Mouse (Mus musculus) embryo, embryonic 11 days (tissue): ENCODE measurements around the gene Dnajc7.
A peak's percentile ranks its signal among the peaks of the same experiment; 100 is the strongest.
"Not testable (repeated sequence)": the region's sequence is repeated elsewhere in the genome, so short reads cannot be mapped to it uniquely, and the experiment has no call there.

ENCODE experiments used
- DNase-seq: peaks from one replicate; pipeline ENCODE4 v3.0.0-alpha.2; 2015

Gene Dnajc7

DNA sequence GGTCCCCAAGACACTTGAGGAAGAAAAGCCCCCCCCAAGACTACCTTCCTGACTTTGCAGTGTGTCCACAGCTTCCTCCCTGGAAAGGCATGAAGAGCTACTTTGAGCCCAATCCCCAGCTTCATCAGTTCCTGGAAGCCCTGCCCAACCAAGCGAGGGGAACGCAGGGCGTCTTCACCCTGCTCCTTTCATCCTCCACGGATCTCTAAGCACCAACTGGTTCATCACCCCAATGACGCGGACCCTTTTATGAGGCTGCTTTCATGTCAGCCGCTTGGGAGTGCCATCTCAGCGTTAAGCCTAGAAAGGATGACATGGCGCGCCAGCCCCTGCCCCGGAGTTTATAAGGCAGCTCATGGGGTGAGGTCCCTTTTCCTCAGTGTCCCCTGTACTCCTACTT, at the start of gene Dnajc7:
Dnajc7 (minus strand) TSS at position 187 of the 400 bp plus-strand sequence.
- DNase-seq = no peak

DNA sequence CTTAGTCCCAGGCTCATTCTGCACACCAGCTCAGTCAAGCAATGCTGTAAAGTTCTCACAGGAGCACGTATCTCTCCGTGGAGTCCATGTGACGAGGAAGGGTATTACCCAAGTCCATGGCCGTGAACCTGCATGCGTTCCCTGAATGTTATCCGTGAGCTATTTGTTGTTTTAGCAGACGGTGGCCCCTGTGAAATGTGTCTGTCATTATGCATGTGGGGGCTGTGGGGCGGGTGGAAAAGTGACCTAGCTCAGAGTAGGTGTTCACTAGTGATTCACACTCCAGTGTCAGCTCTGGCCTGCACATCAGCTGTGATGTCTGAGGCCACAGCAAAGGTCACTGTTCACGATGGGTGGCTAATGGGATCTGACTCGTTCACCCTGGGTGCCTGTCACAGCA, 39.8 kb upstream of the Dnajc7 start:
- no peak for DNase-seq

DNA sequence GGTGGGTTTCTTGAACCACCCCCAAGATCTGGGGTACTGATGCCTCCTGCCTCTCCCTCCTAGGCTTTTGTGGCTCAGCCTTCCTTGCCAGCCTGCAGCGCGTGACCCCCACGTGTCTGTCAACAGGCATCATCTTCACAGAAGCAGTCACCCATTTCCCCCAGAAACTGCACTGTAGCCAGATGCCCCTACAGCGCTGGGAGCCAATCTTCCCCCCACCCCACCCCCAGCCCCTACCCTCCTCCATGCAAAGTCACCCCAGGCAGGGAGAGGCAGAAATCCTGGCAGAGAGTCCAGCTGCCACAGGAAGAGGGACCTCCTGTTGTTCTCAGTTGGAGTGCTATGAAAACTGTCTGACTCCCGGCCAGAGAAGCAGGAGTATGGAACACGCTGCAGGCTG, 36.5 kb upstream of the Dnajc7 start:
- DNase-seq = peak; percentile 36

DNA sequence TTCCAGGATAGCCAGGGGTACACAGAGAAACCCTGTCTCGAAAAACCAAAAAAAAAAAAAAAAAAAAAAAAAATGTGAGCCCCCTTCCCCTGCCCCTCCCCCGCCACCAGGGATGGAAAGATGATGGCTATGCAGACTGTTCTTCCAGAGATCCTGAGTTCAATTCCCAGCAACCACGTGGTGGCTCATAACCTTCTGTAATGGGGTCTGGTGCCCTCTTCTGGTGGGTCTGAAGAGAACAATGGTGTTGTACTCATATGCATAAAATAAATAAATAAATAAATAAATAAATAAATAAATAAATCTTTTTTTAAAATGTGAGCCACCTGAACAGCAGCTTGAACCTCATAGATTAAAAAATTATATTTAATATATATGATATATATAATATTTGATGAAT, 35.6 kb upstream of the Dnajc7 start:
- DNase-seq = not testable (repeated sequence)

DNA sequence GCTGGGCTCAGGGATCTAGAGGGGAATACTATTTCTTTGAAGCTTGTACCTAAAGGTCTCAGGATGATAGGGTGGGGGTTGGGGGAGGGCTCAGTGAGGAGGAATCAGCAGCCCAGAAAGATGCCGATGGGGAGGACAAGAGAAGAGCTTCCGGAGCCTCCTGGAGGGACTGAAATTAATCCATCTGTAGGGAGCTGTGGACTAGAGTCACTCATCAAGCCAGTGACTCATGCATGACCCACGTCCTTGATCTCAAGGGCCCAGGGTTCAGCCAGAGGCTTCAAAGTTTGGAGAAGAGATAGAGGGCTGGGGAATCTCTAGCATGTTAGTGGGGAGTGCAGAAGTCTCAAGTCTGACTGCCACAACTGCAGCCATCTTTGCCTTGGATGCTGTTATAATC, 31.8 kb upstream of the Dnajc7 start:
- DNase-seq = no peak

DNA sequence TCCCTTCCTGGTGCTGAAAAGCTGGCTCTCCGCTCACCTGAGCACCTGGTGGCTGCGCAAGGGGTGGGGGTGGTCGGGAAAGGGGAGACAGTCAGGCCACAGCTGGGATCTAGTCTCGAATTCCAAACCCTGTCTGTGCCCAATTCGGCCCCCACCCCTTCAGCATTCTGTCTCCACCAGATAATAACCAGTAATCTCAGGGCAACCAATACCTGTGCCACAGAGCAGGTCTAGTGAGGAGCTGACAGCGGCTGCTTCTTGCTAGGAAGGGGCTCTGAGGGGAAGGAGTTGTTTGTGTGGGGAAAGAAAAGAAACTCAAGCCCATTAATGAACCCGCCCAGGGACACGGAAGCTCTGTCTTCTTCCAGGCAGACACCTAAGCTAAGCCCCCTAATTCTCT, 31.2 kb upstream of the Dnajc7 start:
- no peak for DNase-seq

DNA sequence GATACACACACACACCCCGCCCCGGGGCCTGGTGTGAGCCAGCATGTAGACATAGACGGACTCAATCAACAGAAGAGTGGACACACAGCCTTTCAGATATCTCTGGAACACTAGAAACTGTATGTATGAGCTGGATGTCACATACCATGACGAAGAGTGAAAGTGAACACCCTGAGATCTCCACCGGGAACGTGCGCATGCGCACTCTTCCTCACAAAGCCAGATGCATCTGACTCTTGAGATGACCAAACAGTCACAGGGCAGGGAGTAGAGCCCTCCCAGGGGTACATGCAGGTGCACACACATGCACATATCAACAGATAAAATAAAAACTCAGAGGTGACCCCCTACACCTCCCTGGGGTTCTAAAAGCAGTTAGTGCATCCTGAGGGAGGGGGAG, 28.4 kb upstream of the Dnajc7 start:
- DNase-seq = no peak

DNA sequence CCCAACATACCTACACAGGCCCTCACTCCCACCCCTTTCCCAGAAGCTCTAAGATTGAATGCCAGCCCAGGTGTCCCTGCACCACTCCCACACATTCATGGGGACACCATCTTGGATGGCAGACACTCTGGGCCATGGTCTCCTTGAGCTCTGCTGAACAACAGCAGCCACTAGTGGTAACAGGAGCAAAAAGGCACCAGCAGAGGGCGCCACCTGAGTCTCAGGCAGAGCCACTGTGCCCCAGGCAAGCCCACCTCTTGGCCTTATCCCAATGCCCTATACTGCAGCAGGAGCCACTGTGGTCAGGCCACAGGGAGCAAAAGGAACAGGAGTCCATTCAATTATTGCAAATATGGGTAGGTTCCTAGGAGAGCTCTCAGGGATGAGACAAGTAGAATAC, 26.3 kb upstream of the Dnajc7 start:
- DNase-seq = peak; percentile 72

DNA sequence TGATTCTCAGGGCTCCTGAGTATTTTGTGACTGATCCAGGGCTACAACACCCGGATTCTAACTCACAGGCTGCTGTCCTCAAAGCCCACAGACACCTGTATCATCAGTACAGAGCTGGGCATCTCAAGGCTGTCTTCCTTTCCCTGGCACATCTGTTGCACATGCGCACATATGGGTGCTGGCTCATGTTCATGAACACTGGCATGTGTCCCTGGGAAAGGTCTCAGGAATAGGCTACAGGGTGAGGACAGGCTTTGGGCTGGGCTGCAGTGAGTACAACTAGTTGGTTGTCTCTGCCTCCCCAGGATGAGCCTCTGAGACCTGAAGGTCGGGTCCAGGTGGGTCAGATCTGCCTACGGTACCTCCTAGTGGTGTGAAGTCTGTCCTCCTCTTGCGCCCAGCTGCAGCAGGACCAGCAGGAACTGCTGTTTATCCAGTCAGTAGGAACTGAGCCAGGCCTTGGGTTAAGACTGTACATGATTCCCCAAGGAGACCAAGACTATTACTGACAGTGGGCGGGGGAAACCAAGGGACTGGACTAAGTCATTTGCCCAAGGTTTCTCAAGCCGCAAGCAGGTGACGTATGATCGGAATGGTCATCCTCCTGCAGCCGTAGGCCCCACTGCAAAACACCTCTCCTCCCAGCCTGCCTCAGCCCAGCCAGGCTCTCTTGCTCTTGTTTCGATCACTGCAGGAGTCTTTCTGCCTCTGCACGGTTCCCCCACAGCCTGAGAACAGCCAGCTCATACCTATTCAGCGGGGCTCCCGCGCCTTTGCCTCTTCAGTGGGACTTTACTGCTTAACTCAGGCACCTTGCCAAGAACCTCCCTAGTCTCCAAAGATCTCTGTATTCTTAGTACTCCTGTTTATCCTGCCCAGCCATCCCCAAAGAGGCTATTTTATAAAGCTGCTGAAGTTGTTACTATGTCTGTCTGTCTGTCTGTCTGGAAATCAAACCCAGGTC, 23.9 kb upstream of the Dnajc7 start:
- DNase-seq = no peak

DNA sequence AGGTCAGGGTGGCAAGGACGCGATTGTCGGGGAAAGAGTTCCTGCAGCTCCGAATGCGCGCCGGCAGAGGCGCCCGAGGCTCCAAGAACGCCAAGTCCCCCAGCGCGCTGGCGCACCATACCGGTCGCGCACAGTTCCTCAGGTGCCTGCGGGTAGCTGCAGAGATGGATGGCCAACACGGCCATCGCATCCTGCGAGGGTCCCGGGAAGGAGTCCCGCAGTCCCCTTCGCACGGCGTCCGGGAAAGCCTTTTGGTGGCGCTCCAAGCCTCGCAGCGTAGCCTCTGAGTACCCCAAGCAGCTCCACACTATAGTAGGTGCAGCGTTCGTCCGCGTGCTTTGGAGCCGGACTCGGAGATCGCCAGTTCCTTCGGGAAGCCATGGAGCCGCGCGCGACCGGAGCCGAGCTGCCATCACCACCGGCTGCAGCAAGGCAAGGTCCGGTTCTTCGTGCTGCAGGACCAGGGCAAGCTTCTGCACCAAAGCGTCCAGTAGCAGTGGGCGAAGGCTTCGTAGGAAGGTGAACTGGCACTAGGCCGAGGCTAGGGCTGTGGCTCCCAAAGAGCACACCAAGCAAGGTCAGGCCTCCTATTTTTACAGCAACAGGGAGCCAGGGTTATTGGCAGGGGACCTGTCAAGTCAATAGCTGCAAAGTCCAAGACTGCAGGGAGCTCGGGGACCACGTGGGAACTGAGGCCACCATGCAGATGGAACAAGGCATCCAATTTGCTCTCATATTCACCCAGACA, 20.4 kb upstream of the Dnajc7 start:
- DNase-seq = peak; percentile 84

DNA sequence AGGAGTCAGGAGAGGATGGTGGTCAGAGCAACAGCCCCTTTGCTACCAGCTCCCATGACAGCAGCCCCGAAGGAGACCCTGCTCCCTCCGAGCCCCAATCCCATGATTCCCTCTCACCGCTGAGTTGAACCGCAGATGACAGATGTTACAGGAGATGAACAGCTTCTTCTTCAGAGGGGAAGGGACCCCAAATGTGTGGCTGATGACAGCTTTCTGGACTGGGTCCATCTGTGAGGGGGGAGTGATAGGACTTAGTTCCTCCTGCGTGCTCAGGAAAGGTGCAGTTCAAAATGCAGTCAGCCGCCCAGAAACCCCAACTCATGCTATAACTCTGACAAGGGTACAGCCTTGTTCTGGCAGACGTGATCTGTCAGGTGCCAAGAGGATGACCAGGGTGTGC, 14.6 kb upstream of the Dnajc7 start:
- no peak for DNase-seq

DNA sequence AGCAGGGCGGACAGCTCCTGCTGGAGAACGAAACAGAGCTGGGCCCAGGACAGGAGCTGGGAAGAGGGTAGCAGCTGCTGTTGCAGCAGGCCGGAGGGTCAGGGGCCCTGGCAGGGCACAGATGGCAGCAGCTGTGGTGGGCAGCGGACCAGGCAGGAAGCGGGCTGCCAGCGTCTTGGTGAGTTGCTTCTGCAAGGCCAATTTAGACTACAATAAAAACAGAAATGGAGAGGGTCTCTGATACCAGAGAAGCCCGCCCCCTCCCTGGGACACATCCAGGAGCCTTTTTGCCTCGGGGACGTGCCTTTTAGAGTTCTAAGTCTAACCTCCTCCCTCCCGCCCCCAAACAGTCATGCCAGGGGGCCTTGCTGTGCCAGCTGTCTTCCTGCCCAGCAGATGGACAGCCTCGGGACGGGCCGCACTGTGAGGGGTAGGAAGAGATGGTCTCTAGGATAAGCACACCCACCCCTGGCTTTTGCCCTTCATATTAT, 8.9 kb upstream of the Dnajc7 start:
- no peak for DNase-seq

DNA sequence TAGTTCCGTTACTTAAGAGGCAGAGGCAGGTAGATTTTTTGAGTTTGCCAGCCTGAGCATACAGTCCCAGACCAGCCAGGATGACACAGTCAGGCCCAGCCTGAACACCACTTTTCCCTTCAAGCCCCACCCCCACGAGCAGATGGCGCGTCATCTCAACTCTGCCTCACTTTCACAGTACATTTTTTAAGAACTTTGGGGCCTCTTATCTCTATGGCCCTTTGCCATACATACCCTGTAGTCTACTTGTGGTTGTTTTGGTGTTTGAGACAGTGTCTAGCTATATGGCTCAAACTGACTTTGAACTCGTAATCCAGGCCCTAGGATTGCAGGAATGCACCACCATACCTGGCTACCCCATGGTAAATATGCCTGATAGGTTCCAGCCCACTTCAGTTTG, 8.1 kb upstream of the Dnajc7 start:
- no peak for DNase-seq

DNA sequence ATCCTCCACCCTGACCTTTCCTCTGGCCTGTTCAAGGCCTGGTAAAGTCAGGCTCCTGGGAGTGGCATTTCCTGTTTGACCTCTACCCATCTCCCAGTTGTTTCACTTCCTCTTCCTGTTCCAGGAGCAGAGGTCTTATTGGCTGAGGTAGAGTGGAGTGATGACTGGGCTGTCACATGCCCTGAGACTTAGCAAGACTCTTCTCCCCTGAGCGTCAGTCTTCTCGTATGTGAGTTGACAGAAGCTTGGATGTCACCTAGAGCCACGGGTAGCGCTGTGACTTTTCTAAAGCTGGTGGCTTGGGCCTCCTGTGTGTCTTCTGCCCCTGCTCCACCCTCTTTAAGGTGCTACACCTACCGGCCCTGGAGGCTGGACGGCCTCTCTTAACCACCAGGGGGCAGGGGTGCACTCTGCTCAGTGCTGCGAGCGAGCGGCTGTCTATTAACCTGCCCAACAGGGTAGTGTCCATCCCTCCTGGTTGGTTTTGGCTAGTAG, 6.8 kb upstream of the Dnajc7 start:
- peak; percentile 75 for DNase-seq

DNA sequence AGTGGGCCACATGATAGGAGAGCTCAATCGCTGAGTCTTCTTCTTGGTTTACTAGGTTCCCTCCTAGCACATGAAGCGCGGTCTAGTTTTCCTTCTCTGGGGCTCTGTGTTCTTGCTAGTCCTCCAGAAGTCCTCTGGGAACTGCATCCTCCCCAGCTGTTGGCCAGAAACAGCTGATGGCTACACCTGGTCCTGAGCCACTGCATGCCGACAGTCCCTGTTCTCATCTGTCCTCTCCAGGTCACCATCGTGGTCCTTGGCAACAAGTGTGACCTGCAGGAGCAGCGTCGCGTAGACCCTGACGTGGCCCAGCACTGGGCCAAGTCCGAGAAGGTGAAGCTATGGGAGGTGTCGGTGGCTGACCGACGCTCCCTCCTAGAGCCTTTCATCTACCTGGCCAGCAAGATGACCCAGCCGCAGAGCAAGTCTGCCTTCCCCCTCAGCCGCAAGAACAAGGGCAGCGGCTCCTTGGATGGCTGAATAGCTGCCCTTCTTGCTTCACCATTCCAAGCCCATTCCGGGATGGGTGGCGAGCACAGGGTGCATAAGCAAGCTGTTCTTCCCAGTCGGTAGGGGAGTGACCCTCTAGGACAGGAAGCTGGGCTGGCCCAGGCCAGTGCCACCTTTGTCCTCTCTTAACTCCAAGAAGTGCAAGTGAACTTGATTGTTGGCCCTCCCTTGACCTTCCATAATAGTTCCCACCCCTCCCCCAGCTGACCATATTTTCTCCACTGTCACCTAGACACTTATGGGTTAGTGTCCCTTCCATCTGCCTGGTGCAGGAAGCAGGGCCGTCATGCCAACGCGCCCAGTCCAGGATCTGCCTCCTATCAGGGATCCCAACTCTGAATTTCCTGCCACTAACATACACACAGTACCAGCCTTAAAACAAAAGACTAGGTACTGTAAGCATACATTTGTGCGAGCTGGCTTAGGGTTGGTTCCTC, 6.1 kb upstream of the Dnajc7 start:
- DNase-seq = no peak

DNA sequence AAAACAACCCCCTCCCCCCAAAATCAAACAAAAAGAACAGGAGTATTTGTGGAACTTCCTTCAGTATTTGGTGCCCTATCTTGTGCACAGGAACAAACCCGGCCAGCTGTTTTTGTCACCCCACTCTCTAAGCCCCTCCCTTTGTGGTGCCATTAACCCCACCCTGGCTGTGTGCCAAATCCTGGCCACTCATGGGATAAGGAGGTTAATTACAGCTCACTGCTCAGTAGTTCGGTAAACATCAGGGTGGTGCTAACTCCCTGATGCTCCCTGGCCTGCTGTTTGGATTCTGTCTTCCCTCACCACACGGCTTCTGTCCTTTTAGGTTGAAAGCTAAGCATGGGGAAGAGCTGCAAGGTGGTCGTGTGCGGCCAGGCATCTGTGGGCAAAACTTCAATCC, 3.9 kb upstream of the Dnajc7 start:
- no peak for DNase-seq

DNA sequence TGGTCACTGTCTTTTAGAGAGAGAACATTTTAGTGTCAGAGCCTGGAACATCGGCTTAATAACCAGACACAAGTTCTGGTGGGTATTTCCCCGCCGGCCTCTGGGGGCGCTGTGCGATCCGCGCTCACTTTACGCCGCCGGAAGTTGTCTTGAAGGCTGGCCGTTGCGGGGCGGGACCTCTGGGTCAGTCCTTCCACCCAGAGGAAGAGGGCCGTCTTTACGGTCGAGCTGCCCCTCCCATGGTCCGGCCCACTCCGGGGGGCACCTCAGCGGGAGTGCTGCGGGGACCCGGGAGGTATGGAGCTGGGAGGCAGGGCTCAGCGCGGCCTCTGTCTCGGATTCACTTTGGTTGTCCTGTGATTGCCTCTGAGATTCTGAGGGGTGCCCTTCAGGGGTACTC, 2.7 kb upstream of the Dnajc7 start:
- DNase-seq = peak; percentile 96

DNA sequence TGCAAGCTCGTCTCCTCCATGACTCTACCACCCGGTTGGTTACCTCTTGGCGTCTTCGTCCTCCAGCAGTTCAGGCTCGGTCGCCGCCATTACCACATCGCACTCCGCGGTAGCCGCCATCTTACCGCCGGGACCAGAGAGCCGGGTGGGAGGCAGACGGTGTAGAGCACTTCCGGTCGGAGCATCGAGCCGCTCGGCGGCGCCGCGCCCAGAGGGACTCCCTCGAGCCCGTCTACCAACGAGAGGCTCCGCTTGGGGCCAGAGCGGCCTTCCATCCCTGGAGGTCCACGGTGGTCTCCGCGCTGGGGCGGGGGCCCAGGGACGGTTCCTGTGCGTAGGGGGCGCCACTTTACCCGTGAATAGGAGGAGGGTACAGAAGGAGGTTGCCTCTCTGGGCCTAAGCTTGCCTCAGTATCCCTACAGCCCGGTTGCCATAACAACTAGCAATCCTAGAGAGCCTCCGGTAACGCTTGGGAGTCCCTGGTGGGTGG, 438 bp downstream of the Dnajc7 start:
- peak; percentile 100 for DNase-seq

DNA sequence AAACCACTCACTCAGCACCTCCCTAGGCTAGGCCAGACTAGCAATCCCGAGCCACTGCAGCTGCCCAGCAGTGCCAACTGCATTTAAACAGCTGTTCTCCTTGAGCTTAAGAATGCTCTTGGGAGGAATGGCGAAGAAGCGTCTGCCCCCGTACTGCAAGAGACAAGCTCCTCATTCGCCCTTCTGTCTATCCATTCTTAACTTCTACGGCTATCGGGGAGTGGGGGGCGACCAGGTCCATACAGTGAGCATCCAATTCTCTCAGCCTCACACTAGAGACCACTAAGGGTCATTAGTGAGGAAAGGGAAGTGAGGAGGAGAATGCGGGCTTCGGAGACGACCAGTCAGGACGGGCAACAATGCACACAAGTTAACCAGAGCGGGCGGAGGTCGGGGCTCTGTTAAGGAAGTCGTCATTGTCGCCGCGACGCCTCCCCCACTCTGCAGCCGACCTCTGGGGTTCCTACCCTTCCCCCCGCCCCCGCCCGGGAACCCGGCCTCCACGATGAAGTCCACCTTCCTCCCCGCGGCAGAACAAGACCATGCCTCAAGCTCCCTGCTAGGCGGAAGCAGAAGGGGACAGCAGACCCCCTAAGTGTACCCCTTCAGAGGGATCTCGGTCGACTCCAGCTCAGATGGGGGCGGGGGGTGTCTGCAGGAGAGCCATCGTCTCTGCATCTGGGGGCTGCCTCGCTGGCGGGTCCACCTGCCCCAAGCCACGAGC, 1.0 kb downstream of the Dnajc7 start, which contains the start of gene Nkiras2:
Nkiras2 (plus strand) TSS at position 484 of the 724 bp plus-strand sequence.
- peak; percentile 86 for DNase-seq

DNA sequence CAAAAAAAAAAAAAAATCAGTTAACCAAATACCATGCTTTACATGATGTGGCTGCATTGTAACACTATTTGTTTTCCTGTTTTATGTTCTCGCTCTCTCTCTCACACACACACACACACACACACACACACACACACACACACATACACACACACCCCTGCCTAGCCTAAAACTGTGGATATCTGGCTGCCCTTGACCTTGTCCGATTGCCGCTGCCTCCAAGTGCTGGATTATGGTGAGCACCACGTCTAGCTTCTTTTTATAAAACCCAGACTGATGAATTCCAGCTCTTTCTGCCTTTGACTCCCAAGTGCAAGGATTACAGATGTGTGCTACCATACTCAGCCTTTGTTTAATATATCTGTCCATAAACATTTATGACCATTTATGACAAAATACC, 2.5 kb downstream of the Dnajc7 start:
- no peak for DNase-seq

DNA sequence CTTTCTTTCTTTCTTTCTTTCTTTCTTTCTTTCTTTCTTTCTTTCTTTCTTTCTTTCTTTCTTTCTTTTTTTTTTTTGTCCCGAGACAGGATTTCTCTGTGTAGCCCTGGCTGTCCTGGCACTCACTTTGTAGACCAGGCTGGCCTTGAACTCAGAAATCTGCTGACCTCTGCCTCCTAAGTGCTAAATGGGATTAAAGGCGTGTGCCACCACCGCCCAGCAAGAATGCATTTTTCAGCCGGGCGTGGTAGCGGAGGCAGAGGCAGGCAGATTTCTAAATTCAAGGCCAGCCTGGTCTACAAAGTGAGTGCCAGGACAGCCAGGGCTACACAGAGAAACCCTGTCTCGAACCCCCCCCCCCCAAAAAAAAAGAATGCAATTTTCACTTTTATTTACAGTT, 3.1 kb downstream of the Dnajc7 start:
- DNase-seq = not testable (repeated sequence)

DNA sequence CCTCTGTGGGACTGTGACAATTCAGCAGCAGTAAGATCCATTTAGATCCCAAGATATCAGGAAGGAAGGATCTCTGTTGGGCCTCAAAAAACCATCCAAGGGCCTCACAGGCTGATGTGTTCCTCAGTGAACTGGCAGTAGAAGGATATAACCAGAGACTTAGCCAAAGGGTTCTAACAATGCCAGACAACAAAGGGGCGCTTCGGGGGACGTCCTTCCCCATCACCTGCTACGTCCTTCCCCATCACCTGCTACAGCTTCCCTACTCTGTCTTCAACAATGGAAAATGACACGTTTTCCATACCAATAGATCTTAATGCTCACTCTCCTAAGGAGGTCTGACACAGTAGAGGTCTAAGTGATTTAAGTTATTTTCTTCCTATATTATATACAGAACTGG, 3.6 kb downstream of the Dnajc7 start:
- no peak for DNase-seq
